Mouse (Mus musculus): ENCODE results near the gene Dedd. TPM values are rescaled to one million over a fixed set of nuclear protein-coding genes. Genes with fewer than 3 reads are reported as not detected.

Dedd gene
- polyA plus RNA-seq, 1 experiment from 2014 or later = 45.1 TPM

DNA sequence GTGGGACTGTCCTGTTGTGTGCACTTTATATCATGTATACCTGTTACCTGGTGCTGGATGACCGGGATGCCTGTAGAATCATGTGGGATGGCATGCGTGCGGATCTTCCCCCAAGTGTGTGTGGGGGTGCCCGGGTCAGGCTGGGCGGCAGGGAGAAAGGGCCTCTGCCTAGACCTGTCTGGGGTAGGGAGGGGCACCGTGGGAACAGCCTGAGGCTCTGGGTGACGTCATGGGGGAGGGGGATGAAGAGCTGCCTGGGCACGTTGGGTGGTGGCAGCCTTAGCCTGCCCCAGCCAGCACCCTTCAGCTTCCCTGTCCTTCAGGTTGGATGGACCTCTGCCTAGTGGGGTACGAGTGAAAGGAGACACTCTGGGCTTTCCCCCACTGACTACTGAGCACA lies 55.4 kb downstream of the Dedd start:
- H3K9ac ChIP-seq (ENCODE audit: low read length) = no peak overlapping the region
- H3K4me1 ChIP-seq (ENCODE audit: control insufficient read depth, insufficient read depth, low read length) = peaks cover 4% of the 10 kb centered on the region; the same call in 1 of the 2 replicates
- H3K4me3 ChIP-seq (ENCODE audit: low read depth, low read length) = no peak overlapping the region
- peaks cover 4% of the 10 kb centered on the region; the same call in 1 of the 2 replicates for H3K27me3 ChIP-seq (ENCODE audit: control insufficient read depth, insufficient read depth, low read length)
- no peaks in the 10 kb centered on the region for H3K36me3 ChIP-seq (ENCODE audit: control insufficient read depth, insufficient read depth, low read length)
- ATAC-seq (ENCODE audit: low FRiP score) (no peak), DNase-seq (ENCODE audit: low spot score, missing footprints) (no peak)
- H3K4me2 ChIP-seq = no peak overlapping the region
- no peak overlapping the region for H3K27ac ChIP-seq (ENCODE audit: low read depth, low read length)
- WGBS = 69% methylated on average over 9 of the region's 9 CpGs
- no peaks in the 10 kb centered on the region for H3K9me3 ChIP-seq (ENCODE audit: control insufficient read depth, low read length)

DNA sequence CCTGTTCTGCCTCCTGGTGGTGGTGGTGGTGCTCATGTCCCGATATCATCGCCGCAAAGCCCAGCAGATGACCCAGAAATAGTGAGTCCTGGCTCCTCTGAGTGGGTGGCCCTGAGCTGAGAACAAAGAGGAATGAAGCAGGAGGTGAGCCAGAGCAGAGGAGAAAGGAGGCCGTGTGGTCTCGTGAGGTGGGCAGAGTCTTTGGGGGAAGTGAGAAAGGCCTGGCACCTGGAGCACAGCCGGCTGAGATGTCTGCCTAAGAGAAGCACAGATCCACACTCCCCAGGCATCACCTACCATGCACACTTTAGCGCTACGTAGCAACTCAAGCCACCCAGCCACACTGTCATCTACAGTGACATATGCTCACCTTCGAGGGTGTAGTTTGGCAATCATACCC lies 56.2 kb downstream of the Dedd start:
- 63% methylated on average over 9 of the region's 9 CpGs for WGBS

DNA sequence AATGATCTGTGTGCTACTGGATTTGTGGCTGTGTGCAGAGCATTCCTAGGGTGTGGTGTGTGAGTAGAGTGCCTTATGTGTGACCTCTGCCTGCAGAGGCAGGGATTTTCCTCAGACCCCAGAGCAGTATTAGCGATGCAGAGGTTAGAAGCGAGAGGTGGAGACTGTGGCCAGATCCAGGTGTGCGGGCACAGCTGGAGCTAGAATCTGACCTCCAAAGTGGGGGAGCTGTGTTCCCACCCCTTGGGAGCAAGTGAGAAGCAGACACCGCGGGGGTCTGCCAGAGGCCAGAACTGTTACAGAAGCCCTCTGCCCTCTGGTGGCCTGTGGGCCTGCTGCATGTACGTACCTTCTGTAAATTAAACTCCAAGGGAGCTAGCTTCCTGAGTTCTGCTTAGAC lies 58.2 kb downstream of the Dedd start:
- Histone ChIP-seq H3K9ac (ENCODE audit: low read length) (no peak overlapping the region), H3K4me3 (ENCODE audit: low read depth, low read length) (no peak overlapping the region), H3K9me3 (ENCODE audit: control insufficient read depth, low read length) (no peaks in the 10 kb centered on the region), H3K27ac (ENCODE audit: low read depth, low read length) (no peak overlapping the region), H3K4me2 (no peak overlapping the region; the same call in 1 of the 2 replicates), H3K27me3 (ENCODE audit: control insufficient read depth, insufficient read depth, low read length) (peaks cover 2% of the 10 kb centered on the region; the same call in 1 of the 2 replicates), H3K4me1 (ENCODE audit: control insufficient read depth, insufficient read depth, low read length) (no peaks in the 10 kb centered on the region), H3K36me3 (ENCODE audit: control insufficient read depth, insufficient read depth, low read length) (no peaks in the 10 kb centered on the region)
- 15% methylated on average over 6 of the region's 6 CpGs for WGBS
- DNase-seq (ENCODE audit: low spot score, missing footprints) (no peak), ATAC-seq (ENCODE audit: low FRiP score) (peak; percentile 30; the same call in 1 of the 2 replicates)

More for the DNA sequence above, 56.2 kb downstream of the Dedd start:
- ATAC-seq (ENCODE audit: low FRiP score) = no peak
- Histone ChIP-seq H3K27ac (ENCODE audit: low read depth, low read length) (no peak overlapping the region), H3K27me3 (ENCODE audit: control insufficient read depth, insufficient read depth, low read length) (peaks cover 4% of the 10 kb centered on the region; the same call in 1 of the 2 replicates), H3K4me1 (ENCODE audit: control insufficient read depth, insufficient read depth, low read length) (peaks cover 2% of the 10 kb centered on the region; the same call in 1 of the 2 replicates), H3K36me3 (ENCODE audit: control insufficient read depth, insufficient read depth, low read length) (no peaks in the 10 kb centered on the region), H3K9me3 (ENCODE audit: control insufficient read depth, low read length) (no peaks in the 10 kb centered on the region), H3K4me2 (no peak overlapping the region), H3K4me3 (ENCODE audit: low read depth, low read length) (no peak overlapping the region), H3K9ac (ENCODE audit: low read length) (no peak overlapping the region)
- DNase-seq (ENCODE audit: low spot score, missing footprints) = no peak

DNA sequence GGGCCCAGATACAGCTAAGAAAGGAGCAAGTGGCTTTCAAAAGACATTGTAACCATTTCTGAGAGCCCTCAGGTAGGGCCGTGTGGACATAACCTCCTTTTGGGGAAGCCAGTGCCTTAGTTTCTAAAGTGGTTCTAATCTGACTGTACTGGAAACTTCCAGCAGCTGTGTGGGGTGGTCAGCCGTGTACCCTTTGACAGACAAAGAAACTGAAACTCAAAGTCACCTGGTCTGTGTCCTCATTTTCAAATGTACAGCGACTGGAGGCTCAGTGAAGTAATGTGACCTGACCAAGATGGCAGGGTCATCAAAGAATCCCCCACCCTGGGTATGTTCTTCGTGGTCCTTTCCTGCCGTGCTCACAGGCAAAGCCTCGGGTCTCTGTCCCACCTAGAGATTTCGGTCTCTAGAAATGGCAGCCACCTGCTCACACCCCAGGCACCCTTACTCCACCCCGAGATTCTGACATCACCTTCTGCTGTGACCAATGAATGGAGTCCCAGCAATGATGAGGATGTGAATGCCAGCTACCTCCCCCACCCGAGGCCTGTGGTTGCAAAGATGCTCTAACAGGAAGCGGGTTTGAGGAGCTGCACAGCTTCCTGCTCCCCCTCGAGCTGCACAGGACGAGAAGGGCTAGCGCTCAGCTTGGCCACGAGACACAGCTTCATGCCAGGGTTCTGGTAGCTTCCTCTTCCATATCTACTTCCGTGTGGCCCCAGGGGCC lies 59.6 kb downstream of the Dedd start, which contains the start of gene Arhgap30:
Gene Arhgap30, plus strand, starts transcription at position 579 of the 727 bp plus-strand sequence.
- H3K27me3 ChIP-seq (ENCODE audit: control insufficient read depth, insufficient read depth, low read length) = peaks cover 2% of the 10 kb centered on the region; the same call in 1 of the 2 replicates
- 85% methylated on average over 15 of the region's 15 CpGs for WGBS
- DNase-seq (ENCODE audit: low spot score, missing footprints) (no peak), ATAC-seq (ENCODE audit: low FRiP score) (no peak)
- no peak within 1 kb of the TSS for H3K27ac ChIP-seq (ENCODE audit: low read depth, low read length)
- no peaks in the 10 kb centered on the region for H3K36me3 ChIP-seq (ENCODE audit: control insufficient read depth, insufficient read depth, low read length)
- no peak within 1 kb of the TSS for H3K4me3 ChIP-seq (ENCODE audit: low read depth, low read length)
- H3K9me3 ChIP-seq (ENCODE audit: control insufficient read depth, low read length) = no peaks in the 10 kb centered on the region
- no peak within 1 kb of the TSS for H3K9ac ChIP-seq (ENCODE audit: low read length)
- no peaks in the 10 kb centered on the region for H3K4me1 ChIP-seq (ENCODE audit: control insufficient read depth, insufficient read depth, low read length)
- no peak within 1 kb of the TSS for H3K4me2 ChIP-seq

DNA sequence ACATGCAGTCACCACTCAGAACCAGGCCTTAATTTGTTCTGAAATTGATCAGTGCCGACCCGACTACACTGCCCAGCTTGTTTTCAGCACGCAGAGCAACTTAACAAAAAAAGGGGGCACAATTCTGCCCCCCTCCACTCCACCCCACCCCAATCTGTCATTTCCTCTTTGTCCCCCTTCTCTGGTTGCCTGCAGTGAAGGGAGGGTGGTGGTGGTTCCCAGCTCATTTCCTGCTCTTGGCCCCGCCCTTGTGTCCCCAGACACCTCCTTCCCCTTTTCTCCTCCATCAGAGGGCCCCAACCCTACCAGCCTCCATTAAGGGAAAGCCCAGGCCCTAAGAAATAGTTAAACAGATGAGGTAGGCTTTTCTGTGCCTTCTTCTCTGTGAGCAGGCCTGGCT lies 61.2 kb downstream of the Dedd start:
- WGBS = 87% methylated on average over 4 of the region's 4 CpGs
- H3K4me2 ChIP-seq = no peak overlapping the region
- DNase-seq (ENCODE audit: low spot score, missing footprints) (no peak), ATAC-seq (ENCODE audit: low FRiP score) (no peak)
- peaks cover 2% of the 10 kb centered on the region; the same call in 1 of the 2 replicates for H3K27me3 ChIP-seq (ENCODE audit: control insufficient read depth, insufficient read depth, low read length)
- H3K27ac ChIP-seq (ENCODE audit: low read depth, low read length) = no peak overlapping the region
- H3K4me1 ChIP-seq (ENCODE audit: control insufficient read depth, insufficient read depth, low read length) = no peaks in the 10 kb centered on the region
- H3K4me3 ChIP-seq (ENCODE audit: low read depth, low read length) = no peak overlapping the region
- H3K9ac ChIP-seq (ENCODE audit: low read length) = no peak overlapping the region
- no peaks in the 10 kb centered on the region for H3K9me3 ChIP-seq (ENCODE audit: control insufficient read depth, low read length)
- no peaks in the 10 kb centered on the region for H3K36me3 ChIP-seq (ENCODE audit: control insufficient read depth, insufficient read depth, low read length)

Other genes with a start within 250 kb of the Dedd start
- gene Cfap126, start 215.2 kb upstream of the Dedd start, polyA plus RNA-seq (2014; fragmentation: Nextera tagmentation; extraction: Ambion mirVana) = 1.7 and 2.4 TPM in 2 replicates
- 291 and 314 TPM in 2 replicates for gene Sdhc, start 178.5 kb upstream of the Dedd start, polyA plus RNA-seq (2014; fragmentation: Nextera tagmentation; extraction: Ambion mirVana)
- gene Mpz, start 178.4 kb upstream of the Dedd start, polyA plus RNA-seq (2014; fragmentation: Nextera tagmentation; extraction: Ambion mirVana) = 0.12 TPM in 2 replicates
- 30.1 and 32.0 TPM in 2 replicates for gene Pcp4l1, start 132.9 kb upstream of the Dedd start, polyA plus RNA-seq (2014; fragmentation: Nextera tagmentation; extraction: Ambion mirVana)
- 0.10 and 0.18 TPM in 2 replicates for gene Nr1i3, start 115.2 kb upstream of the Dedd start, polyA plus RNA-seq (2014; fragmentation: Nextera tagmentation; extraction: Ambion mirVana)
- gene Tomm40l, start 106.6 kb upstream of the Dedd start, polyA plus RNA-seq (2014; fragmentation: Nextera tagmentation; extraction: Ambion mirVana) = 24.0 and 24.7 TPM in 2 replicates
- 2.1 and 3.7 TPM in 2 replicates for gene Apoa2, start 104.1 kb upstream of the Dedd start, polyA plus RNA-seq (2014; fragmentation: Nextera tagmentation; extraction: Ambion mirVana)
- 25.5 and 27.3 TPM in 2 replicates for gene Fcer1g, start 94.8 kb upstream of the Dedd start, polyA plus RNA-seq (2014; fragmentation: Nextera tagmentation; extraction: Ambion mirVana)
- gene Adamts4, start 78.7 kb upstream of the Dedd start, polyA plus RNA-seq (2014; fragmentation: Nextera tagmentation; extraction: Ambion mirVana) = 4.0 and 4.4 TPM in 2 replicates
- gene Ndufs2, start 77.8 kb upstream of the Dedd start, polyA plus RNA-seq (2014; fragmentation: Nextera tagmentation; extraction: Ambion mirVana) = 232 and 274 TPM in 2 replicates
- 49.5 and 58.4 TPM in 2 replicates for gene B4galt3, start 58.8 kb upstream of the Dedd start, polyA plus RNA-seq (2014; fragmentation: Nextera tagmentation; extraction: Ambion mirVana)
- gene Ppox, start 48.0 kb upstream of the Dedd start, polyA plus RNA-seq (2014; fragmentation: Nextera tagmentation; extraction: Ambion mirVana) = 54.1 and 56.3 TPM in 2 replicates
- gene Usp21, start 41.2 kb upstream of the Dedd start, polyA plus RNA-seq (2014; fragmentation: Nextera tagmentation; extraction: Ambion mirVana) = 84.7 and 88.6 TPM in 2 replicates
- 115 and 117 TPM in 2 replicates for gene Ufc1, start 34.1 kb upstream of the Dedd start, polyA plus RNA-seq (2014; fragmentation: Nextera tagmentation; extraction: Ambion mirVana)
- gene Nit1, start 16.5 kb downstream of the Dedd start, polyA plus RNA-seq (2014; fragmentation: Nextera tagmentation; extraction: Ambion mirVana) = 31.9 and 32.7 TPM in 2 replicates
- gene Pfdn2, start 16.5 kb downstream of the Dedd start, polyA plus RNA-seq (2014; fragmentation: Nextera tagmentation; extraction: Ambion mirVana) = 64.8 and 69.8 TPM in 2 replicates
- 1.4 and 2.3 TPM in 2 replicates for gene Klhdc9, start 31.7 kb downstream of the Dedd start, polyA plus RNA-seq (2014; fragmentation: Nextera tagmentation; extraction: Ambion mirVana)
- 0.49 and 0.65 TPM in 2 replicates for gene Nectin4, start 41.0 kb downstream of the Dedd start, polyA plus RNA-seq (2014; fragmentation: Nextera tagmentation; extraction: Ambion mirVana)
- 0.38 and 0.57 TPM in 2 replicates for gene Arhgap30, start 59.8 kb downstream of the Dedd start, polyA plus RNA-seq (2014; fragmentation: Nextera tagmentation; extraction: Ambion mirVana)
- 152 and 154 TPM in 2 replicates for gene Usf1, start 82.2 kb downstream of the Dedd start, polyA plus RNA-seq (2014; fragmentation: Nextera tagmentation; extraction: Ambion mirVana)
- 2.1 and 4.0 TPM in 2 replicates for gene Tstd1, start 89.7 kb downstream of the Dedd start, polyA plus RNA-seq (2014; fragmentation: Nextera tagmentation; extraction: Ambion mirVana)
- 9.9 and 13.1 TPM in 2 replicates for gene F11r, start 108.4 kb downstream of the Dedd start, polyA plus RNA-seq (2014; fragmentation: Nextera tagmentation; extraction: Ambion mirVana)
- gene Alyref2, start 174.3 kb downstream of the Dedd start, polyA plus RNA-seq (2014; fragmentation: Nextera tagmentation; extraction: Ambion mirVana) = 16.2 and 16.8 TPM in 2 replicates
- gene Itln1, start 206.1 kb downstream of the Dedd start, polyA plus RNA-seq (2014; fragmentation: Nextera tagmentation; extraction: Ambion mirVana) = not detected in 2 replicates
- gene Cd244a, start 230.0 kb downstream of the Dedd start, polyA plus RNA-seq (2014; fragmentation: Nextera tagmentation; extraction: Ambion mirVana) = not detected in 2 replicates